Mouse (Mus musculus): Measurements from ENCODE around the gene Zfp592.

DNA sequence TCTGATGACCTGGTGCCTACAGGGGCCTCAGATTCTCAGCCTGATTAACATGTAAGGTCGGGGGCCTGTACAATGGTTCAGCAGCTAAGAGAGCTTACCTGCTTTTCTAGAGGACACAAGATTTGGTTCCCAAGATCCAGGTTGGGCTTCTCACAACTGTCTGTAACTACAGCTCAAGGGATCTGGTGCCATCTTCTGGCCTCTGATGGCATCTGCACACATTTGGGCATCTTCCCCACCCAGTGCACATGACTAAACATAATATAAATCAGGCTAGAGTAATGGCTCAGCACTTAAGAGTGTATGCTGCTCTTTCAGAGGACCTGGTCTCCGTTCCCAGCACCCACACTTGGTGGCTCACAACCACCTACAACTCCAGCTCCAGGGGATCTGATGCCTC lies 67.4 kb downstream of the Zfp592 start:
- no peak; the same call in 1 of the 2 replicates for TF ChIP-seq CTCF (IDR thresholded peaks at IDR 0.05; ENCODE audit: low read depth, low read length)
- TF ChIP-seq POLR2A (IDR thresholded peaks at IDR 0.05; ENCODE audit: borderline replicate concordance, low read depth, low read length): no peak
